Mouse (Mus musculus) CD4-positive, CD25-positive, alpha-beta regulatory T cell, adult 4 months (primary cell): ENCODE data around the gene Iqschfp. TPM values are rescaled to one million over a fixed set of nuclear protein-coding genes. Genes with fewer than 3 reads are reported as not detected.

Source experiments
- ATAC-seq: one replicate; pipeline ENCODE4 v1.8.0; 2017
- polyA plus RNA-seq, 2 experiments: library from polyadenylated mRNA; unstranded; fragments of 100-300 nt; shearing (Covaris generic); gene quantifications; one replicate each; pipeline ENCODE4 v1.2.1; 2017

Gene Iqschfp
- polyA plus RNA-seq, 2 experiments from 2014 or later = not detected

- no peak for ATAC-seq
Observed at GRCm38 (mm10) chr3:68496513-68496912, 604.5 kb downstream of the Iqschfp start.

DNA sequence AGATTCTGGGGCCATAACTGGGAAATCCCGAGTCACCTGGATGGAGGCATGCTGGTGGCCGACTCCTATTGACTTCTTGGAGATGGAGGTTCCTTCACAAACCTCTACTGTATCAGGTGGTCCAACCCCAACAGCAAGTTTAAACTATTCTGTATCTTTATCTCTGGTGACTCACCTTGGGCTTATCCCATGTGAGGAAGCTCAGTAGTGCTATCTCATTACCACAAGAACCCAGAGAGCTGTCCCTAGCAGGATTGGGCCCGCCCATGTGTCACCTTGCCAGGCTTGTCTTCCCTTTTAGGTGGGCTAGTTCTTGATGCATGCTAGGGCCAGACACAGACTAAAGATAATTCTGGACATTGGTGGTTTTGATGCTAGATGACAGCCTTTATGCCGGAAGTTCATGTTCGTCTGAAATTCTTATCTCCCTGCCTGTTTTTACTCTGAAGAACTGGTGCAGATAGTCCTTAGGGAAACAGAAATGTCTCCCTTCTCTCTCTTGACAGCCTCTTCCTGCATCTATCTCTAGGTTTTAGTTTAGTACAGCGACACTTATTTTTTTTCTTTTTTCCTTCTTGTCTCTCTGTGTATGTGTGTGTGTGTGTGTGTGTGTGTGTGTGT lies 607.6 kb downstream of the Iqschfp start:
- ATAC-seq = no peak

- no peak for ATAC-seq
Observed at GRCm38 (mm10) chr3:68504838-68505237, 612.8 kb downstream of the Iqschfp start.

- no peak for ATAC-seq
Observed at GRCm38 (mm10) chr3:68506769-68507318, 614.8 kb downstream of the Iqschfp start.

- no peak for ATAC-seq
Observed at GRCm38 (mm10) chr3:68508629-68509028, 616.6 kb downstream of the Iqschfp start.

DNA sequence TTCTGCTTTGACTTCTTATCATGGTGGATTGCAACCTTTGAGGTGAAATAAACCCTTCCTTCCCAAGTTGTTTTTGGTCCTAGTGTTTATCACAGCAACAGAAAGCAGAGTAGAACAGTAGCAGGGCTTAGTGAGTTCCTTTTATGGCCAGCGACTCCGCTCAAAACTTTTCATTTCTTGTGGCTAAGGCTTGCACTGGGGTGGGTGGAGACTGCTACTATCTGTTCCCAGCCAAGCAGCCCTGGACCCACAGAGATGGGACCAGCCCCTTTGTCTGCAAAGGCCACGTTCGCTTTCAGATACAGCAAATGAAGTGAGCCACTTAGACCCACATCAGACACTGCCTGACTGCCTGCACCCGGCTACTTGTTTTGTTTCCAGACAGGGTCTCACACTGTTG lies 618.8 kb downstream of the Iqschfp start:
- no peak for ATAC-seq

GRCm38 (mm10) chr3:68511744-68512143 lies 619.7 kb downstream of the Iqschfp start:
- ATAC-seq = no peak

DNA sequence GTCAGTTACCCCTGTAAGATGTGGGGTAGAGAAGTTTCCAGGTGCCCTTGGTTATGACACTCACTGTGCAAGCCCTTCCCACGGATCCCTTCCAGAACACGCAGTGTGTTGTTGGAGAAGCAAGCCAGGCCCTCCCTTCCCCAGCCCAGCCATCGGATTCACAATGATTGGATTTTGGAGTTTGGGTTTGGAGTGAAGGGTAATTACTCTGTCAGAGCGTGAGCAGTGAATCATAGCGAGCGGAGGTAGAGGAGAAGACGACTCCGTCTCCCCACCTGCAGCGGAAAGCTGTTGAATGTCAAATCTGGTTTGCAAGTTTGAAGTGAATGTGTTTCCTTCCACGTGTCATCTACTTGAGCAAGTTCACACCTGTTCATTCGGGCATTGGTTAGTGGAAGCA lies 620.3 kb downstream of the Iqschfp start:
- ATAC-seq = no peak

DNA sequence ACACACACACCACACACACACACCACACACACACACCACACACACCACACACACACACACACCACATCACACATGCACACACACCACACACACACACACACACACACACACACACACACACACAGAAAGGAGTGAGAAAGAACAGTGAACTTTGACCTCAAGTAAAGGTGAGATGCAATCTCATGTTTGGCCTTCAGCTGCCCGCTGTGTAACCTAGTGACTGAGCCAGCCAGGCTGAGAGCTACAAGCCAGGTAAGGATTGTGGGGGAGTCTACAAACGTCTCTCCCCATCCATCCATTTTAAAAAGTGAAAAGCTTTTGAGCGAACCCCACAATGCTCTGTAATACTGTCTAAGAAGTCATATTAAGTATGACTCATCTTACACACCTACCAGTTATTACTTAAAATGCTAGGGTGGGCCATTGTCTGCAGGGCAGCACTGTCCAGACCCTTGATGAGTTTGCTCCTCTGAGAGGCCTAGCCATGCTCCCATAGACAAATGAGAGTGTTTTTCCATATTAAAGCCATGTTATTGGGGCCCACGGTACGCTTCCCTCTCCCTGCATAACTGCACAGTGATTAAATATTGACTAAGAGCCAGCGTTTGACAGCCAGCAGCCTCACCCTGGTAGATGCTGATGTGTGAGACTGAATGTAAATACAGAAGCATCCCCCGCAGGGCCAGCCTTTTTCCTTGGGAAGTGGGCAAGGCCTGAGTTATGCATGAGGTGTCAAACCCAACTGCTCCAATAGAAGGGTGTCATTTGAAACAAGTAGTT lies 621.5 kb downstream of the Iqschfp start:
- no peak for ATAC-seq

DNA sequence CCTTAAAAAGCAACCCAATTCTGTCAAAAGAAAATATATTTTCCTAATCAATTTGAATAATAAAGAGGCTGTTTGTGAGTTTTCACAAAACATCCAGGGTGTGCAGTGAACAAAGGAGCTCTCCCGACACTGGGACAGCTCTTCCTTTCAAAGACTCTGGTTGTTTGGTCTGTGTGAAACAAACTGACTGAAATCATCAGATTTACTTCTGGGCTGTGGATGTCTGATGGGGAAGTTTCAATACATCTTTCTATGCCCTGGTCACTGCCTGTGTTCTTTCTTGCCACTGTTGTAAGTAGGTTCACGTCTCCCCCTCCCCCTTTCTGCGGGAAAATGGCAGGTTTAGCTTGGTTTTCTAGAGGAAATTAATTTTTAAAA lies 622.1 kb downstream of the Iqschfp start:
- no peak for ATAC-seq

- ATAC-seq = no peak
Observed at GRCm38 (mm10) chr3:68514717-68515116, 622.7 kb downstream of the Iqschfp start.

GRCm38 (mm10) chr3:68516393-68517081 lies 624.5 kb downstream of the Iqschfp start:
- no peak for ATAC-seq

- ATAC-seq = no peak
Observed at GRCm38 (mm10) chr3:68517236-68517635, 625.2 kb downstream of the Iqschfp start.

- ATAC-seq = no peak
Observed at GRCm38 (mm10) chr3:68518041-68518440, 626.0 kb downstream of the Iqschfp start.

DNA sequence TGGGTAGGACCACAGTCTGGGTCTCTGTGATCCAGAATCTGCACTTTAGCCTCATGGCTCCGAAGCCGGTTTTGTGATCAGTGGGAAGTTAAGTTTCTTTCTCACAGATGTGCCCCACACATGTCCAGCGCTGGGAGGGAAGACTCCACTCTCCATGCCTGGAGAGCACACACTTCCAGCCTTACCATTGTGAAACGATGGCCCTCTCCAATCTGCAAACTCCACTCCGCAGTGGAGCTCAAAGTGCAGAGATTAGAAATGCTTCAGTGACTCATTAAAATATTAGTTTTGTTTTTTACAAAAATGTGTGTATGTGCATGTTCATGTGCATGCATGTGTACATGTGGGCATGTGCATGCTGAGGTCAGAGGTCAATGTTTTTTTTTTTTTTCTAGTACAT lies 626.6 kb downstream of the Iqschfp start:
- ATAC-seq = no peak

GRCm38 (mm10) chr3:68525361-68525878 lies 633.4 kb downstream of the Iqschfp start:
- no peak for ATAC-seq

GRCm38 (mm10) chr3:68526416-68526815 lies 634.4 kb downstream of the Iqschfp start:
- ATAC-seq = no peak

- no peak for ATAC-seq
Observed at GRCm38 (mm10) chr3:68527182-68527581, 635.1 kb downstream of the Iqschfp start.

GRCm38 (mm10) chr3:68531908-68532307 lies 639.9 kb downstream of the Iqschfp start:
- ATAC-seq = no peak

GRCm38 (mm10) chr3:68534571-68535051 lies 642.6 kb downstream of the Iqschfp start:
- no peak for ATAC-seq

DNA sequence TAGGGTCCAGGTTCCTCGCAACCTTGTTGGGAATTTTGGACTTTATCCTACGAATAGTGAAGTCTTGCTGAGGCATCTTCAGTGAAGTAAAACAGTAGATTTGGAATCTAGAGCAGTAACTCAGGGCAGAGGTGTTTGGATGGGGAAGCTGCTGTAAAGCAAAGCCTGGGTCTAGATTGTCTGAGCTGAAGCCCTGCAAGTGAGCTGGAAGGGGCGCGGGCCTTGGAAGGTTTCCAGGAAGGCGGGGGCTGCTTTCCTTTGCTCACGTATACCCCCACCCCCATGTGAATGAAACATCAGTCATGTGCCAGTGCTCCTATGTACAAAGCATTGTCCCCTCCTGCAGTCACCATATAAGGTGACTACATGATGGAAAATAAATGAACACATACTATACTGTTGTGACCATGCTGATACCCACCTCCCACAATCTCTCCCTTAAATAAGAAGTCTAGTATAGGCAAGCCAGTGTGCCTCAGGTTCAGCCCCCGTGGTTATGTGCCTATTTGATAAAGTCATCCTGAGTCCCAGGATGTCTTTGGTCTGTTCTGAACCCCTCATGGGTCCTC lies 643.2 kb downstream of the Iqschfp start:
- no peak for ATAC-seq

- ATAC-seq = no peak
Observed at GRCm38 (mm10) chr3:68536071-68536470, 644.0 kb downstream of the Iqschfp start.

DNA sequence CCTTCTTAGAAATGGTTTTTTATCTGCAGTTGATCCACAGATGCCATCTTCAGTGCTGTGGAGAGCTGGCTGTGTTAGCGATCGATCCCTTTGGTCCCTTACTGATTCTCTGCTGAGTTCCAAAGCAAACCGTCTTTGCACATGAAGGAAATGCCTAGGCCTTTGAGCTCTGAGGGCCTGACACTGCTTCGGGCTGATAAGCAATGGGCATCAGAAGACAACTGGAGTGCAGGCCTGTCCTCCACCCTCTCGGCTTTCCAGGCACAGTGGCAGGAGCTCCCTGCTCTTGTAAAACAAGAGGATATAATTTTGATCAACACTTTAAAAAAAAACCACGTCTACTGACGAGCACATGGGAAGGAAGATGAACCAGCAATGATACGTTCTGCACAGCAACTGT lies 649.7 kb downstream of the Iqschfp start:
- ATAC-seq = no peak
